Mouse (Mus musculus): ENCODE measurements around the gene Dnajc17. TPM values are rescaled to one million over a fixed set of nuclear protein-coding genes. Genes with fewer than 3 reads are reported as not detected.
A peak's percentile ranks its signal among the peaks of the same experiment; 100 is the strongest.

Gene Dnajc17
- polyA plus RNA-seq, 1 experiment from 2014 or later, result 18.6 TPM

GRCm38 (mm10) chr2:119202914-119203453, 5.6 kb downstream of the Dnajc17 start:
- in situ Hi-C loops (cut with MboI; ENCODE audit: low pct_unique_long_range_greater_than_20kb), result loop anchor here (10.0 kb wide), 1 partner anchor 82 kb away; the partner anchor contains the start of gene Vps18
- no peak for TF ChIP-seq CTCF (IDR thresholded peaks at IDR 0.05)
- no peak for ATAC-seq
- DNase-seq (ENCODE audit: low read depth, low spot score), result no peak
- no peaks in the 10 kb centered on the region for H3K27me3 ChIP-seq
- CTCF ChIA-PET, result interaction anchor here (0.9 to 2.6 kb wide), 4 partner anchors 9 to 105 kb away, joined by 3 to 6 read pairs (median 4); no protein-coding TSS in a partner anchor
- POLR2A ChIA-PET, result no interaction called here

GRCm38 (mm10) chr2:119198934-119199333, 9.7 kb downstream of the Dnajc17 start:
- DNase-seq (ENCODE audit: low read depth, low spot score), result no peak
- POLR2A ChIA-PET, result no interaction called here
- CTCF ChIA-PET, result no interaction called here
- TF ChIP-seq CTCF (IDR thresholded peaks at IDR 0.05), result no peak
- in situ Hi-C loops (cut with MboI; ENCODE audit: low pct_unique_long_range_greater_than_20kb), result no loop called here
- ATAC-seq, result no peak
- H3K27me3 ChIP-seq, result no peaks in the 10 kb centered on the region

- DNase-seq (ENCODE audit: low read depth, low spot score) (no peak), ATAC-seq (no peak)
- no peaks in the 10 kb centered on the region for H3K27me3 ChIP-seq
- in situ Hi-C loops (cut with MboI; ENCODE audit: low pct_unique_long_range_greater_than_20kb), result no loop called here
- POLR2A ChIA-PET, result no interaction called here
- no peak for TF ChIP-seq CTCF (IDR thresholded peaks at IDR 0.05)
- CTCF ChIA-PET, result no interaction called here
Observed at GRCm38 (mm10) chr2:119198049-119198448, 10.5 kb downstream of the Dnajc17 start.

GRCm38 (mm10) chr2:119197493-119197892, 11.1 kb downstream of the Dnajc17 start:
- ChIA-PET CTCF (no interaction called here), POLR2A (no interaction called here)

GRCm38 (mm10) chr2:119196316-119197108, 12.1 kb downstream of the Dnajc17 start:
- H3K27me3 ChIP-seq, result no peaks in the 10 kb centered on the region
- TF ChIP-seq CTCF (IDR thresholded peaks at IDR 0.05), result no peak
- CTCF ChIA-PET, result interaction anchor here (1.0 to 1.2 kb wide), 3 partner anchors 18 to 74 kb away, joined by 3 read pairs; no protein-coding TSS in a partner anchor
- in situ Hi-C loops (cut with MboI; ENCODE audit: low pct_unique_long_range_greater_than_20kb), result no loop called here
- DNase-seq (ENCODE audit: low read depth, low spot score) (no peak), ATAC-seq (no peak)
- POLR2A ChIA-PET, result interaction anchor here (0.6 kb wide), 1 partner anchor 282 kb away, joined by 5 read pairs; no protein-coding TSS in a partner anchor

More at GRCm38 (mm10) chr2:119197493-119197892, 11.1 kb downstream of the Dnajc17 start:
- no peak for TF ChIP-seq CTCF (IDR thresholded peaks at IDR 0.05)
- no peak for ATAC-seq
- DNase-seq (ENCODE audit: low read depth, low spot score), result no peak
- in situ Hi-C loops (cut with MboI; ENCODE audit: low pct_unique_long_range_greater_than_20kb), result no loop called here
- no peaks in the 10 kb centered on the region for H3K27me3 ChIP-seq

- ChIA-PET POLR2A (no interaction called here), CTCF (interaction anchor here (1.1 to 1.3 kb wide), 2 partner anchors 9 to 94 kb away, joined by 4 to 5 read pairs; partner anchors contain the start of gene Vps18)
- ATAC-seq (no peak), DNase-seq (ENCODE audit: low read depth, low spot score) (no peak)
- in situ Hi-C loops (cut with MboI; ENCODE audit: low pct_unique_long_range_greater_than_20kb), result no loop called here
- H3K27me3 ChIP-seq, result no peaks in the 10 kb centered on the region
- no peak for TF ChIP-seq CTCF (IDR thresholded peaks at IDR 0.05)
Observed at GRCm38 (mm10) chr2:119194140-119194539, 14.5 kb downstream of the Dnajc17 start.

GRCm38 (mm10) chr2:119190969-119191368, 17.6 kb downstream of the Dnajc17 start:
- CTCF ChIA-PET, result no interaction called here
- POLR2A ChIA-PET, result interaction anchor here (0.6 kb wide), 1 partner anchor 462 kb away, joined by 5 read pairs; no protein-coding TSS in a partner anchor
- in situ Hi-C loops (cut with MboI; ENCODE audit: low pct_unique_long_range_greater_than_20kb), result no loop called here

GRCm38 (mm10) chr2:119189029-119189710, 19.4 kb downstream of the Dnajc17 start:
- ATAC-seq (peak; percentile 21), DNase-seq (ENCODE audit: low read depth, low spot score) (no peak)
- POLR2A ChIA-PET, result interaction anchor here (0.6 kb wide), 1 partner anchor 521 kb away, joined by 4 read pairs; no protein-coding TSS in a partner anchor
- peak; percentile 85 for TF ChIP-seq CTCF (IDR thresholded peaks at IDR 0.05)
- H3K27me3 ChIP-seq, result no peaks in the 10 kb centered on the region
- in situ Hi-C loops (cut with MboI; ENCODE audit: low pct_unique_long_range_greater_than_20kb), result loop anchor here (5.0 kb wide), 2 partner anchors 37 to 87 kb away; no protein-coding TSS in a partner anchor
- CTCF ChIA-PET, result interaction anchor here (0.8 to 3.5 kb wide), 29 partner anchors 12 to 211 kb away, joined by 3 to 41 read pairs (median 5); partner anchors contain the start of gene Gm14137

More at GRCm38 (mm10) chr2:119190969-119191368, 17.6 kb downstream of the Dnajc17 start:
- TF ChIP-seq CTCF (IDR thresholded peaks at IDR 0.05), result no peak
- H3K27me3 ChIP-seq, result no peaks in the 10 kb centered on the region
- no peak for DNase-seq (ENCODE audit: low read depth, low spot score)
- no peak for ATAC-seq

- no peak for TF ChIP-seq CTCF (IDR thresholded peaks at IDR 0.05)
- no peaks in the 10 kb centered on the region for H3K27me3 ChIP-seq
- ATAC-seq (no peak), DNase-seq (ENCODE audit: low read depth, low spot score) (no peak)
- ChIA-PET CTCF (no interaction called here), POLR2A (interaction anchor here (0.6 kb wide), 1 partner anchor 73 kb away, joined by 5 read pairs; no protein-coding TSS in a partner anchor)
- in situ Hi-C loops (cut with MboI; ENCODE audit: low pct_unique_long_range_greater_than_20kb), result no loop called here
Observed at GRCm38 (mm10) chr2:119182914-119183313, 25.7 kb downstream of the Dnajc17 start.

- in situ Hi-C loops (cut with MboI; ENCODE audit: low pct_unique_long_range_greater_than_20kb), result no loop called here
- ChIA-PET CTCF (interaction anchor here (1.2 to 7.0 kb wide), 4 partner anchors 11 to 27 kb away, joined by 3 to 41 read pairs (median 3); no protein-coding TSS in a partner anchor), POLR2A (interaction anchor here (0.8 to 1.1 kb wide), 2 partner anchors 7 to 20 kb away, joined by 3 read pairs; no protein-coding TSS in a partner anchor)
- DNase-seq (ENCODE audit: low read depth, low spot score) (no peak), ATAC-seq (no peak)
- H3K27me3 ChIP-seq, result no peaks in the 10 kb centered on the region
- TF ChIP-seq CTCF (IDR thresholded peaks at IDR 0.05), result no peak
Observed at GRCm38 (mm10) chr2:119177384-119177939, 31.1 kb downstream of the Dnajc17 start.
